Mouse (Mus musculus) left cerebral cortex, postnatal 36 days (tissue): Measurements from ENCODE around the gene Ppm1h. TPM values are rescaled to one million over a fixed set of nuclear protein-coding genes. Genes with fewer than 3 reads are reported as not detected.

ENCODE experiments used
- DNase-seq, 2 experiments: peaks; one replicate each; pipeline ENCODE4 v3.0.0; 2021 to 2022; ENCODE audit warnings: low spot score in 2 of 2, mixed read lengths in 1 of 2
- intact Hi-C: fragments of 180-260 bp; cut with DNase I; formaldehyde crosslinking; loops from one replicate; pipeline ENCODE4 v1.15.1; 2025
- total RNA-seq, 2 experiments: library from RNA; stranded (reverse); gene quantifications; 2 replicates each; pipeline ENCODE4 v1.2.3; 2021

Gene Ppm1h
- total RNA-seq, 2 experiments from 2014 or later = 95.4 to 106 TPM

- no peak for DNase-seq
- intact Hi-C loops = no loop called here
Observed at GRCm38 (mm10) chr10:122870848-122871494, 192.4 kb downstream of the Ppm1h start.

- DNase-seq = no peak
- intact Hi-C loops = no loop called here
Observed at GRCm38 (mm10) chr10:122872720-122873119, 194.2 kb downstream of the Ppm1h start.

DNA sequence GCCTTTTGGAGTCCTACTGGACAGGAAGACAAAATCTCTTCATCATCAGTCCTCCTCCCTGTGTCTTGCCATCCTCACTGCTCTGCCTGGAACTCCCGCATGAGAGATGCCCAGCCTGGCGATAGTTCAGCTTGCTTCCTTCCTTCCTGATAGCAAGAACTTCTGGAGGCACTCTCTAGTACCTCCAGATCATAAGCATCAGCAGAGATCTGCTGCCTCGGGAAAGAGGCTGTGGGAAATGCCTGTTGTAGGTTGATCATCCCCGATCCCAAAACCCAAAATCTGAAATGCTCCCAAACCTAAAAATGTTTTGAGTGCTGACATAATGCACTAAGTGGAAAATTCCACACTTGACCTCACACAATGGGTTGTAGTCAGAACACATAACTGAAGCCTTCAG lies 198.4 kb downstream of the Ppm1h start:
- intact Hi-C loops = loop anchor here (5.0 kb wide), 1 partner anchor 35 kb away; no protein-coding TSS in a partner anchor
- no peak for DNase-seq

DNA sequence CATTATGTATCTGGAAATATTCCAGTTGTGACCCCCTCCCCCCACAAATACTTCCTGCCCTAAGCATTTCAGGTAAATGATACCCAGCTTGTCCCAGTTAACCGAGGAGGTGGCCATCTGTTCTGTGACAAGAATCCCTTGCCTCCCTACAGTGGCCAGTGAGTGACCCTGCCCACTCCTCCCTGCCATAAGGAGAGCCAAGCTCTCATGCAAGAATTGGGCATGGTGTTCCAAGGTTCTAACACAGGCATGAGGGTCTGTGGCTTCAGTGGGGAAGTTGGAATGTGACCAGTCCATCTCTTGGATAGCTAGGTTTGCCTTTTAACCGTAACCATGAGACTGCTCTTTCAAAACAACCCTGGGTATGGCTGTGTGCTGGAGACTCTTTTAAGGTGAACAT lies 198.9 kb downstream of the Ppm1h start:
- no peak for DNase-seq
- intact Hi-C loops = loop anchor here (5.0 kb wide), 1 partner anchor 35 kb away; no protein-coding TSS in a partner anchor

- DNase-seq = no peak
- intact Hi-C loops = no loop called here
Observed at GRCm38 (mm10) chr10:122881456-122881855, 202.9 kb downstream of the Ppm1h start.

DNA sequence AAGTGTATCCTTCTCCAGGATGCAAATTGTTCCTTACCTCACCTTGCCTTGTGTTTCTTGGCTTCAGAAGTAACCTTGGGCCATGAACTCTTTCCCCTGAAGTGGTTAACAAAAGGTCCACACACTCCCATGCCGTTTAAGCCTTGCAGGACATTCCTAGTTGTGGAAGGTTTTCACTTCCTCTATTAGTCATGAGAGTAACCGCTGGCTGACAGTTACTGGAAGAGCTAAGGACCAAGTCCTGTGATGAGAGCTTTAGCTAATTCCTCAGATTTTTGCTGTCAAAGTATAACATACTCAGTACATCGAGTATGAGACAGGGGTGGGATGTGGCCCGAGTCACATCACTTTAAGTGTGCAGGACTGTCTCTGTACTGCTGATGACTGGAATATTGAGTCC lies 204.1 kb downstream of the Ppm1h start:
- intact Hi-C loops = no loop called here
- DNase-seq = no peak

GRCm38 (mm10) chr10:122883823-122884743 lies 205.5 kb downstream of the Ppm1h start:
- intact Hi-C loops = no loop called here

DNA sequence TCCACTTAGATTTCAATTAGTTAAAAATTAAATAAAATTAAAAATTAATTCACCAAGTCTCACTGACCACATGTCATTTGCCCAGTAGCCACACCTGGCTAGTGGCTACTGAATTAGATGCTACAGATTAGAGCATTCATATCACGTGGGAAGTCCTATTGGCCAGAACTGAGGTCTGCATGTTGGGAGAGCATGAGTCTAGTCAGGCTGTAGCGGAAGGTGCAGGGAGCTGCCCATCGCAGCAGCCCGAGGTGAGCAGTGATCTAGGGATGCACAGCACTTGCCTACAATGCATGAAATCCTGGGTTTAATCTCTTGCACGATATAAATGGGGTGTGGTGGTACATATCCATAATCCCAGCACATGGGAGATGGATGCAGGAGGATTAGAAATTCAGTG lies 206.7 kb downstream of the Ppm1h start:
- intact Hi-C loops = no loop called here
- DNase-seq = no peak

More at GRCm38 (mm10) chr10:122883823-122884743, 205.5 kb downstream of the Ppm1h start:
- DNase-seq = peak; percentile 47 to 51

DNA sequence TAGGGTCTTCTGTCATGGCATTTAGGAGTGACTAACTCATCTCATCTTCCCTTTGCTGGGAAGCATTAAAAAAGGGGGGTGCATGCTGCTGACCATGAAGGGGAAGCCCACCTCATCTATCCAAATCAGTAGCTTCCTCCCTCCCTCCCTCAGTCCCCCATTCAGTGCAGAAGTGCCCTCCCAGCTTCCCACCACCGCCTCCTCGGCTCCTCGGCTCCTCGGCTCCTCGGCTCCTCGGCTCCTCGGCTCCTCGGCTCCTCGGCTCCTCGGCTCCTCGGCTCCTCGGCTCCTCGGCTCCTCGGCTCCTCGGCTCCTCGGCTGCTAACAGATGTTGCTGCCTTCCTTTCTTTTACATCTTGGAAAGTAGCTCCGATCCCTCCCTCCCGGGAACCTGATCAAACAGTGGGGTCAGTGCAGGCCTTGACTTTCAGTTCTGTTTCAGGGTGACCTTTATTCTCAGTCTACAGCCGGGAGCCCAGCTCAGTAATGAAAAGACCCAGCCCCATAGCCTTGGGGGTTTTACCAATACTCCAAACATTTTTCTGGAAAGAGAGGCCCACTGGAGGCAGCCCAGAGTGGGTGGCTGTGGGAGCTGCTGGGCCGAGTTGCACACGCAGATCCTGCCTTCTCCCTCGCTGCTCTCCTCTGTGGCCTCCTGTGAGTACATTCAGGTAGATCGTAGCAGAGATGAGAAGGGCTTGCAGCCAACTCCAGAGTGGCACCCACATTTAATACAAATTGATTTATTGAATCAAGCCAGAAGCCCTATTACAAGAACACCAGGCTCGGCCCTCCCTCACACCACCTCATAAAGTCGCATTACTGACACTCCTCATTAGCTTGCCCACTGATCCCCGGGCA lies 207.7 kb downstream of the Ppm1h start:
- DNase-seq = peak; percentile 40 to 51
- intact Hi-C loops = no loop called here

DNA sequence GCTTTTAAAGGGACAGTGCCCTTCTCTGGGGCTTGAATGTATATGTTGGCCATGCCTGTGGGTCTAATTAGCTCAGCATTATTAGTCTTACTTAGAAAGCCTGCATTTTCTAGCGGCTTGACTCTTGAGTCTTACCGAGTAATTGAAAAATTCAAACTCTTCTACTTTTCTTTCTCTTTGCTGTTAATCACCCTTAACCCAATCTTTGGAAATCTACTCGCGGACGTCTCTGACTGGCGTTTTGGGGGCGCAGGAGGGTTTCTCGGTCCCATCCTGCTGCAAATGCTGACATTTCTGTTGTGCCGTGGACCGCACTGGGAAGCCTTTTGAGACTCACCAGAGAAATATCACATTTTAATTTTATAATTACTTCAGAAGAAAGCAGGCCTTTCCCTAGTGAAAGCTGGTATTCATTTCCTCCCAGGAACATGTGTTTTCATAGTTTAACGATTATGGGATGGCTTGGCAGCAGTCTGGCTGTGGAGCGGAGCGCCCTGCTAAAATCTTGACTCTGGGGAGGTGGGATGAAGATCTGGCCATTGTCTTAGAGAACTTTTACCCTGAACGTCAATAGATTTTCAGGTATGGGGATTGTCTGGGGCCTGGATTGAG lies 208.5 kb downstream of the Ppm1h start:
- no peak for DNase-seq
- intact Hi-C loops = no loop called here

DNA sequence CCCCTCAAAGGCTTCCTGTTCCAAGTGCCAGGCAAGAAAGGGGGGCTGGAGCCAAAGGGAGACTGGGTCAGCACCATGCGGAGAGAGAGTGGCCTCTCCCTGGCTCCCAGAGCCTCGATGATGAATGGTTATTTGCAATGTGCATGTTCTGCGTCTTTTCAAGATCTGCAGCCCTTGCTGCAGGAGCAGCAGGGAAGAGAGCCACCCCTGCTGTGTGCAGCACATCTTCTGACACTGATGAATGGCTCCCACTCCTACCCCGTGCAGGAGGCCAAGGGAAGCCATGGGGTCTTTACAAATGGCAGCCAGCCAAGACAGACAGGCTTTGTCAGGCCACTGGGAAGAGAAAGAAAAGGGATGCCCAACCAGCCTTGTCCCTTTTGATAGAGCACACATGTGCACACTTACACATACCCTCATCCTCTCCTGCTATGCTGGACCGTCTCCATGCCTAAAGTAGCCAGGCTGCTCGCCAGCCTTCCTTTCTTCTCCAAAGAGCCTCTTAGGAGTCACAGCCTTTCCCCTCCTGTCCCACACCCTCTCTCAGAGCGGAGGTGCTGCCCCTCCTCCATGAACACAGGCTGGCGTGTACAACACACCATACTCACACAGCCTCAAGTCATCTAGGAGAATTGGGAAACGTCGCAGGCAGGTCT lies 209.1 kb downstream of the Ppm1h start:
- intact Hi-C loops = no loop called here
- DNase-seq = no peak

DNA sequence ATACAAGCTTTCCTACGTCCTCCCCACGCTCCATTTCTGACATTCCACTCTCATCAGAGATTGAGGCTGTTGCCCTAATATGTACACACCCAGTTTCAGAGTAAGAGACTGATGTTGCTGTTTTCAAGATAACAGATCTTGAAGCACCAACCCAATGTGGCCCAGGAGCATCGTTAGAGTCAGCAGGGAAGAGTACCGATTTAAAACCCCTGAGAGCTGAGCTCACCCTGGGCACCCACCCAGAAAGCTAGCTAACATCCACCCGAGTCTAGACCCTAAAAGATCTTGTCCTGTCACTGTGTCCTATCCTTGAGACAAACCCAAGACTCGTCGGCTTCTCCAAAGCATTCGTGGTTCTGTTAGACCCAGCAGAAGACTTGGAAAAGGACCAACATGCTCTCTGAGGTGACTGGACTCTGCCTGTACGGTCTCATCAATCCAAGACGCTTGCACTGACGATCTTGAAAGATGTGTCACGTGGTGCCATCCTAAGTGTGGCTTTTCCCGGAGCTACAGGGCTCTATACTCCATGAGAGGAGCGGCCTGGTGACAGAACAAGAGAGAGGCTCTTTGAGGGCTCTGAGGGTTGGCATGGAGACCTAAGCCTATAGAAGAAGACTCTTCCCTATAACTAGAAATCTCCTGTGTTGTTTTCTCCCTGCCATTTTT lies 212.3 kb downstream of the Ppm1h start:
- no peak for DNase-seq
- intact Hi-C loops = no loop called here

DNA sequence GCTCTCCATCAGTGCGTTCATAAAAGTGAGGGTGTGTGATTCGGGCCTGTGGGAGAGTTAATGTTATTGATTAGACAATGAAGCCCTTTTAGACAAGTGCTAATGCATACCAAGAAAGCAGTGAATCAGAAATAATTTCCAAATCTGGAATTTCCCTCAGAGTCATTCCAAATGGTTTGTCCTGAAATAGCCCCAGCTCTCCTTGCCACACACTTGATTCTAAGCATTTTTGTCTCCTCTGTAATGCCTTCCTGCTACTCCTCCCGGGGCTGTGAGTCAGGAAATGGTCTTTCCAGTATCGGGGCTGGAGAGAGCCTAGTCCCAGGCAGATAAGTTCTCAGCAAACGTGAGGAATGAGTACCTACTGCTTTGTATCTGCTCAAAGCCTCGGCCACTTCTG lies 212.9 kb downstream of the Ppm1h start:
- intact Hi-C loops = no loop called here
- DNase-seq = no peak

- intact Hi-C loops = no loop called here
- DNase-seq = no peak
Observed at GRCm38 (mm10) chr10:122894555-122895069, 216.1 kb downstream of the Ppm1h start.

DNA sequence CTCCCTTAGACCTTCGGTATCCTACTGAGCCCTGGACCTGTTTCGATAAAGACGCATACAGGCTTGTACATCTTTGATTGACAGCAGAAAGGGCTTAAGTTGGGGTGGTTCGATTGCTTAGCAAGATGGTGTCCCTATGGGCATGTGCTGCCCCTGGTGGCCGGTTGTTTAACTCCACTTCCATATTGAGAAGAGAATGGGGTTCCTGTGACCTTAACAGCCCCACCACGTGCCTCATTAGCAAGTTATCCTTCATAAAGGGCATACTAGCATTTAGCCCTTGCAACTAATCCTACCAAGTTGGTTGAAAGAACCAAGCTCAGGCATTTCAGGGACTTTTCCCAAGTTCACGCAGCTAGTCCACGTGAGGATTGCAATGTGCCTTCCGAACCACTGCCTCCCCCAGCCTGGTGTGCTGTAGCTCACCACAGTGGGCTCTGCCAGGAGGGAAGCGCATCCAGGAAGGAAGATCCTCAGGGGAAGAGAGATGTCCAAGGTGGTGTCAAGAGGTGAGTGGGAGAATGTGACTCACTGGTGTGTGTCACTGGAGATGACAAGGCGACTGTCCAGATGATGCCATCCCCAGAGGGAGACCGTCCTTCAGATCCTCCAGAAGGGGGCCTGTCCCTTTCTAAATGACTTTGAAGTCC lies 216.7 kb downstream of the Ppm1h start:
- no peak for DNase-seq
- intact Hi-C loops = no loop called here

- no peak for DNase-seq
- intact Hi-C loops = no loop called here
Observed at GRCm38 (mm10) chr10:122899971-122900370, 221.4 kb downstream of the Ppm1h start.

DNA sequence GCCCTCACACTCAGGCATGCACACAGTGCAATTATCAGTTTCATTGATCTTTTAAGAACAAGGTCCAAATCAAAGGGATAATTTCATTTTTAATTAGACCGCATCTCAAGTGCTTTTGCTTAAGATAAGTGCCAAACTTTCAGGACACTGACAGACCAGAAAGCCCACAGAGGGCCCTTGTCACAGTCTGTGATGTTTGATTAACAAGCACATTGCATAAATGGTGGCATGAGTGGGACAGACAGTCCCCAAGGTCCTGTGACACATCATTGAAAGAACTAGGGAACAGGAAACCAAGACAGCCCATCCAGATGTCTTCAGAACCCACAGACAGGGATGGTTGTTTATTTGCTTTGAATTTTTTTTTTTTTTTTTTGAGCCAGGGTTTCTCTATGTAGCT lies 221.9 kb downstream of the Ppm1h start:
- intact Hi-C loops = no loop called here
- no peak for DNase-seq

DNA sequence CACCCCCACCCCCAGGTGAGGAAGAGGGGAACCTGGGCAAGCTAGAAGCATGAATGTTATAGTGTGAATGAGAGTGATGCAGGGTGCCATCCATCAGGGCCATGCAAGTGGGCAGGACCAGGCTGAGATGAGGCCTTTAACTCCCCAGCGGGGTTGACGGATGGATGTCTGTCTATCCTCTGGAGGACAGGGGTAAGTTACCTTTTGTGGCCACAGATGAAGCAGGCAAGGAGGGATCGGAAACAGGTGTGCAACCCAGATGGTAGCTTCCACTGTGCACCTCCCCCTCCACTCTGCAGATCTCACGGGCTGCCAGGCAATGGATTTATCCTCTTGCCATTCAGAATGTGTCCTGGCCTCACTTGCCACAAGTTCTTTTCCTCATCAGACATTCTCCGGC lies 222.8 kb downstream of the Ppm1h start:
- DNase-seq = no peak
- intact Hi-C loops = no loop called here
